Mouse (Mus musculus) liver, embryonic 14.5 days (tissue): Measurements from ENCODE around the gene Limd1. TPM values are rescaled to one million over a fixed set of nuclear protein-coding genes. Genes with fewer than 3 reads are reported as not detected.

ENCODE experiments used
- ATAC-seq: fragments of 200-750 bp; cut with Nextera tagmentation; 2 replicates; pipeline ENCODE4 v1.8.0; 2017; ENCODE audit warnings: moderate number of reproducible peaks, mild to moderate bottlenecking, moderate library complexity; ENCODE audit not compliant: insufficient read depth
- DNase-seq, 3 experiments: peaks; one replicate each; pipeline ENCODE4 v3.0.0-alpha.2; 2012 to 2013; ENCODE audit warnings: low read depth in 3 of 3, low spot score in 3 of 3
- H3K27ac ChIP-seq: fragments of 300-500 bp; sonication (generic); 2 replicates; pipeline ENCODE4 v1.5.1; 2014; ENCODE audit warnings: moderate library complexity, mild to moderate bottlenecking, control low read depth, inconsistent platforms
- H3K27me3 ChIP-seq: fragments of 300-500 bp; sonication (generic); 2 replicates; pipeline ENCODE4 v1.6.1; 2014; ENCODE audit warnings: mild to moderate bottlenecking, low read length, moderate library complexity; ENCODE audit not compliant: control insufficient read depth, insufficient read depth
- H3K36me3 ChIP-seq: fragments of 300-500 bp; sonication (generic); replicated peaks from 2 replicates; pipeline ENCODE4 v1.6.1; 2014; ENCODE audit warnings: low read depth; ENCODE audit not compliant: control insufficient read depth, insufficient read depth
- H3K4me1 ChIP-seq, 2 experiments: fragments of 200-500 bp in 1 of 2; fragments of 300-500 bp in 1 of 2; sonication (generic) in 1 of 2; replicated peaks; 2 replicates each; pipeline ENCODE4 v1.6.1; 2012 to 2014; ENCODE audit warnings: antibody characterized with exemption in 1 of 2, inconsistent platforms in 1 of 2, low read length in 1 of 2; ENCODE audit not compliant: control insufficient read depth in 2 of 2, insufficient read depth in 2 of 2
- H3K4me2 ChIP-seq: fragments of 300-500 bp; sonication (generic); 2 replicates; pipeline ENCODE4 v1.6.1; 2014; ENCODE audit warnings: low read depth, mild to moderate bottlenecking, control low read depth, moderate library complexity
- H3K4me3 ChIP-seq, 2 experiments: fragments of 200-500 bp in 1 of 2; fragments of 300-500 bp in 1 of 2; sonication (generic) in 1 of 2; 2 replicates each; pipeline ENCODE4 v1.5.1; 2012 to 2014; ENCODE audit warnings: low read depth in 2 of 2, low read length in 2 of 2, mild to moderate bottlenecking in 2 of 2, control low read depth in 1 of 2, inconsistent platforms in 1 of 2, moderate library complexity in 1 of 2; ENCODE audit not compliant: insufficient read depth in 1 of 2
- H3K9ac ChIP-seq: fragments of 300-500 bp; sonication (generic); replicated peaks from 2 replicates; pipeline ENCODE4 v1.6.1; 2014; ENCODE audit warnings: mild to moderate bottlenecking, control low read depth, moderate library complexity
- H3K9me3 ChIP-seq: fragments of 300-500 bp; sonication (generic); 2 replicates; pipeline ENCODE4 v1.6.1; 2016; ENCODE audit warnings: low read length, mixed read lengths; ENCODE audit not compliant: control insufficient read depth
- CTCF ChIP-seq: IDR thresholded peaks from 2 replicates; pipeline ENCODE4 v1.5.1; 2016; ENCODE audit warnings: antibody characterized with exemption, low read depth, control low read depth
- EP300 ChIP-seq: IDR thresholded peaks from 2 replicates; pipeline ENCODE4 v1.6.1; 2016; ENCODE audit warnings: antibody characterized with exemption, low read depth
- WGBS: fragments of 180-500 bp; shearing (Covaris S2); extraction: QIAGEN DNeasy Blood & Tissue Kit; methylation state at CpG from one replicate; pipeline ENCODE4 v1.1.7; 2014; ENCODE audit not compliant: insufficient replicate concordance; 5-methylcytosine and 5-hydroxymethylcytosine counted together
- polyA plus RNA-seq, 2 experiments: library from polyadenylated mRNA; depleted of rRNA in 1 of 2; stranded (reverse) in 1 of 2; unstranded in 1 of 2; fragments of >200 nt; fragmentation: Nextera tagmentation in 1 of 2; extraction: Ambion mirVana in 1 of 2; gene quantifications; 2 replicates each; pipeline versions ENCODE4 v1.2.1 to v1.2.3; 2012 to 2014

The Limd1 gene
- polyA plus RNA-seq, 2 experiments: 12.7 to 23.2 TPM

DNA sequence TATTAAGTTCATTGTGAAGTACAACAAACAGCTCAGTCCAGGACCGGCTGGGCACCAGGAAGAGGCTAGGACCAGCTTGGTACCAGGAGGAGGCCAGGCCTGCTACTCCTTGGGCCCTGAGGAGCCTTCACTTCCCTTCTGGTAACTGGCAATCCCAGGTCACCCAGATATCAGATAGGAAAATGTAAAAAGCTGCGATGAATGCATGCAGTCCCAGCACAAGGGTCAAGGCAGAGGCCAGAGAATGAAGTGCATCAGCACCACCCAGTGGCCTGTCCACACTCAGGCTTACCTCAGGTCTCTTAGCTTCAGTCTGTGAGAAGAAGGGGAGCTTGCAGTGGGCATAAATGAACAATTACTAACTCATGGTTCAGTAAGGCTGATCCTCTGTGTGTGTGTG, 20.9 kb upstream of the Limd1 start:
- no peaks in the 10 kb centered on the region for H3K36me3 ChIP-seq
- H3K4me1 ChIP-seq: peaks cover 0 to 3% of the 10 kb centered on the region in 2 experiments; a peak in 1 of 4 replicates
- H3K27ac ChIP-seq: no peak overlapping the region
- no peak overlapping the region for H3K4me2 ChIP-seq
- H3K9me3 ChIP-seq: no peaks in the 10 kb centered on the region
- TF ChIP-seq EP300 (no peak), CTCF (peak; percentile 55)
- no peak overlapping the region for H3K9ac ChIP-seq
- no peak for ATAC-seq
- no peaks in the 10 kb centered on the region for H3K27me3 ChIP-seq
- 45% methylated on average over 2 of the region's 2 CpGs for WGBS
- H3K4me3 ChIP-seq: no peak overlapping the region
- DNase-seq: no peak

DNA sequence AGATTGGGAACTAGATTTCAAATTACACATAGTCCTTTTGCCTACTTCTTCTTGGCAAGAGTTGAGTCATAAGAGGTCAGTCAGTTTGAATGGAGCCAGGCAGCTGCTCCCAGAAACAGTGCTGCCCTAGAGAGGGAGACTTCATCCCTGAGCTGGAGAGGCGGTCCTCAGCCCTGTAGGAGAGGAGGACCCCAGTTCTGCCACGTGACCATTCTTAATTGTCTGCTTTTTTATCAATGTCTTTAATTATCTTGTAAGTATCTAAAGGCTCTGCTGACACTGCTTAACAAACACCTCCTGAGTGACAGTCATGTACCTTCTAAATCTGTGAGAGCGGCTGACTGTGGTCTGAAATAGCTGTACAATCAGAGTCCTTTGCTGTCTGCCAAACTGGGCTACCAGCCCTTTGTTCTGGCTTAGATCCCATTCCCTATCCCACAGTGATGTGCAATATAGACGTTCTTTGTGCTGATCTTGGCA, 11.3 kb upstream of the Limd1 start:
- Histone ChIP-seq H3K9ac (no peak overlapping the region), H3K27ac (no peak overlapping the region), H3K4me1 (peaks cover 8 to 12% of the 10 kb centered on the region in 2 experiments; a peak in 3 of 4 replicates), H3K36me3 (no peaks in the 10 kb centered on the region), H3K4me2 (no peak overlapping the region), H3K9me3 (no peaks in the 10 kb centered on the region), H3K4me3 (no peak overlapping the region), H3K27me3 (no peaks in the 10 kb centered on the region)
- 65% methylated on average over 4 of the region's 4 CpGs for WGBS
- ATAC-seq (no peak), DNase-seq (no peak)
- TF ChIP-seq EP300: no peak
- no peak for TF ChIP-seq CTCF

DNA sequence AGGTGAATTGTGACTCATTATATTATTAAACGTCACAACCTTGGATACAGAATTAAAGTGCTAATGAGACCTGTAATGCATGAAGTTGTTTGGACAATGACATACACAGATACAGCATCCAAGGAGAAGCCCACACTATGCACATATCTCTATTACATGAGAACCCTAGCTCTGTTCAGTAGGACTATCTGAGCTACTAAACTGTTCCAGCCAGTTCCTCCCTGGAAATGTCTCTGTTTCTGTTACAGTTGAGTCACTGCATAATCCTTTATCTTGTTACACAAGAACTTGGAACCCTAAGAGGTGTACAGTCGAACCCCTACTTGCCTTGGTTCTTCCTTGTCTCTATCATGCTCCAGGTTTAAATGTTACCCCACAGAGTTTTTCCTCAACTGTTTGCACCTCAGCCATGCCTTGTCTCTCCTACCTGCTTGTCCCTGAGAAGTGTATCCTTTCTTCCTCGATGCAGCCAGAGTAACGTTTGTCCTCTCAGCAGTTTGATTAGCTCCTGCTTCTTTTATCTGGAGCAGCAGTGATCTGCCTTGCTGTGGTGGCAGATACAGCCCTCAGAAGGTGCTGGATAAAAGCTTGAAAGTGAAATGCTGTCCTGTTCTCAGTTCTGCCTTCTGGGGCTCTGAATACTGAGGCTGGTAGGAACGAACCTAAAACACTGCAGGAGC, 10.0 kb upstream of the Limd1 start:
- H3K9ac ChIP-seq: peak overlapping the region; percentile 23
- no peaks in the 10 kb centered on the region for H3K9me3 ChIP-seq
- H3K36me3 ChIP-seq: no peaks in the 10 kb centered on the region
- H3K27ac ChIP-seq: peak overlapping the region; percentile 41
- peak overlapping the region; percentile 28 for H3K4me2 ChIP-seq
- TF ChIP-seq EP300 (peak; percentile 85), CTCF (no peak)
- no peaks in the 10 kb centered on the region for H3K27me3 ChIP-seq
- peak; percentile 85 for ATAC-seq
- H3K4me3 ChIP-seq: no peak overlapping the region
- 25% methylated on average over 5 of the region's 5 CpGs for WGBS
- peaks cover 8 to 15% of the 10 kb centered on the region in 2 experiments; a peak in 3 of 4 replicates for H3K4me1 ChIP-seq
- DNase-seq: peak in 1 of 3 experiments; percentile 41

DNA sequence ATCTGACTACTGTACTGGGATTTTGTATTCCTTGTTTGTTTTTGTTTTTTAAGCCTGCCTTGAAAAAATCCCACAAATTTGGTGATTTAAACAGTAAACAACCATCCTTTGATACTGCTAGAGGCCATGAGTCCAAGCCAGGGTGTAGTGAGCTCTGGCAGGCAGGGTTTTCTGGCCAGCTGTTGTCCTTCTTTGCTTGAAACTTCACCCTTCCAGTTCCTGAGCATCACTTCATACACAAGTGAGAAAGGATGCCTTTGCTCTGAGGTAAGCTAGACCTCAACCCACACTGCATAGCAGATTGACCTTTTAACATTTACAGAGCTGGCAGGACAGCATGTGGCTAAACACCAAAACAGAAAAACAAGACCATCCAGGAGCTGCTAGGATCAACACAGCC, 9.4 kb upstream of the Limd1 start:
- Histone ChIP-seq H3K9me3 (no peaks in the 10 kb centered on the region), H3K9ac (peak overlapping the region; percentile 23; the same call in 1 of the 2 replicates), H3K4me2 (peak overlapping the region; percentile 28), H3K36me3 (no peaks in the 10 kb centered on the region), H3K27me3 (no peaks in the 10 kb centered on the region), H3K4me1 (peaks cover 8 to 15% of the 10 kb centered on the region in 2 experiments; a peak in 3 of 4 replicates), H3K27ac (peak overlapping the region; percentile 41; the same call in 1 of the 2 replicates), H3K4me3 (no peak overlapping the region)
- TF ChIP-seq EP300 (no peak), CTCF (no peak)
- peak; percentile 25; the same call in 1 of the 2 replicates for ATAC-seq
- no peak for DNase-seq

DNA sequence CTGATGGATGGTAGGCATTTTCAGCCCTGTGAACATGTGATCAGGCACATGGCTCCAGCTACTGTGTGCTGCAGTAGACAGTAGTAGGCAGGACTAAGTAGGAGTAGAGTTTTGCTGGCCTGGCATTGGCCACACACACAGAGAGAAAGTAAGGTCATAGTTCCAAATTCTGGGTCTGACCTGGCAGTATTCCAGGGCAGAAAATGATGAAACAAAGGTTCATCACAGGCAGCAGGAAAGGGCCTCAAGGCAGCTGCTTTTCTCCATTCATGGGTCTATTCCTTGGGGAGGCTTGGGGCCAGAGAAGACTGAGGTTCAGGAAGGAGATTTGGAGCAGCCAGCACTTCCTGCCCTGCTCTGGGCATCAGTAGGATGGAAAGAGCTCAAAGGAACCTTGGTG, 5.1 kb upstream of the Limd1 start:
- no peaks in the 10 kb centered on the region for H3K27me3 ChIP-seq
- TF ChIP-seq CTCF: no peak
- TF ChIP-seq EP300: no peak
- no peak overlapping the region for H3K4me2 ChIP-seq
- H3K4me3 ChIP-seq: no peak overlapping the region
- no peaks in the 10 kb centered on the region for H3K36me3 ChIP-seq
- DNase-seq: no peak
- H3K4me1 ChIP-seq: peaks cover 14 to 18% of the 10 kb centered on the region in 2 experiments; a peak in 3 of 4 replicates
- no peak for ATAC-seq
- no peak overlapping the region for H3K27ac ChIP-seq
- no peak overlapping the region for H3K9ac ChIP-seq
- no peaks in the 10 kb centered on the region for H3K9me3 ChIP-seq
